Mouse (Mus musculus) A20 (cell line): Measurements from ENCODE around the gene Cox6b2.
"Not testable (repeated sequence)": the region's sequence is repeated elsewhere in the genome, so short reads cannot be mapped to it uniquely, and the experiment has no call there.

ENCODE experiments used
- DNase-seq: peaks from one replicate; pipeline ENCODE4 v3.0.0-alpha.2; 2011; ENCODE audit warnings: low read depth, low spot score

Gene Cox6b2

GRCm38 (mm10) chr7:4752821-4753570, at the start of gene Cox6b2:
Gene Cox6b2 (minus strand): TSS chr7:4753094.
- no peak for DNase-seq

- DNase-seq = no peak
Observed at GRCm38 (mm10) chr7:4802247-4802646, 49.4 kb upstream of the Cox6b2 start.

GRCm38 (mm10) chr7:4795767-4796433, 43.0 kb upstream of the Cox6b2 start:
- peak; percentile 59 for DNase-seq

GRCm38 (mm10) chr7:4794631-4795168, 41.8 kb upstream of the Cox6b2 start:
- no peak for DNase-seq

- no peak for DNase-seq
Observed at GRCm38 (mm10) chr7:4793674-4794073, 40.8 kb upstream of the Cox6b2 start.

GRCm38 (mm10) chr7:4793248-4793647, 40.4 kb upstream of the Cox6b2 start:
- not testable (repeated sequence) for DNase-seq

- DNase-seq = peak; percentile 97
Observed at GRCm38 (mm10) chr7:4792278-4793212, 39.7 kb upstream of the Cox6b2 start, which contains the start of gene Rpl28. Gene Rpl28 (plus strand): TSS chr7:4792874.

GRCm38 (mm10) chr7:4789436-4789935, 36.6 kb upstream of the Cox6b2 start, which contains the start of gene Tmem238:
Gene Tmem238 (minus strand): TSS chr7:4789656.
- peak; percentile 63 for DNase-seq

GRCm38 (mm10) chr7:4788499-4789435, 35.9 kb upstream of the Cox6b2 start:
- peak; percentile 85 for DNase-seq

GRCm38 (mm10) chr7:4783667-4784268, 30.9 kb upstream of the Cox6b2 start:
- no peak for DNase-seq

- no peak for DNase-seq
Observed at GRCm38 (mm10) chr7:4782759-4783158, 29.9 kb upstream of the Cox6b2 start, which contains the start of the genes Il11 and Tmem190. Gene Il11 (minus strand): TSS chr7:4782859. Gene Tmem190 (plus strand): TSS chr7:4782937.

- DNase-seq = no peak
Observed at GRCm38 (mm10) chr7:4782130-4782529, 29.2 kb upstream of the Cox6b2 start.

GRCm38 (mm10) chr7:4779921-4780320, 27.0 kb upstream of the Cox6b2 start:
- no peak for DNase-seq

- no peak for DNase-seq
Observed at GRCm38 (mm10) chr7:4777851-4778637, 25.1 kb upstream of the Cox6b2 start.

- no peak for DNase-seq
Observed at GRCm38 (mm10) chr7:4776861-4777830, 24.3 kb upstream of the Cox6b2 start.

GRCm38 (mm10) chr7:4776131-4776530, 23.2 kb upstream of the Cox6b2 start:
- no peak for DNase-seq

- no peak for DNase-seq
Observed at GRCm38 (mm10) chr7:4771202-4771601, 18.3 kb upstream of the Cox6b2 start, which contains the start of gene Fam71e2. Gene Fam71e2 (minus strand): TSS chr7:4771302.
